ENCODE assay signal across 9 mouse cellular contexts in the genomic region with DNA sequence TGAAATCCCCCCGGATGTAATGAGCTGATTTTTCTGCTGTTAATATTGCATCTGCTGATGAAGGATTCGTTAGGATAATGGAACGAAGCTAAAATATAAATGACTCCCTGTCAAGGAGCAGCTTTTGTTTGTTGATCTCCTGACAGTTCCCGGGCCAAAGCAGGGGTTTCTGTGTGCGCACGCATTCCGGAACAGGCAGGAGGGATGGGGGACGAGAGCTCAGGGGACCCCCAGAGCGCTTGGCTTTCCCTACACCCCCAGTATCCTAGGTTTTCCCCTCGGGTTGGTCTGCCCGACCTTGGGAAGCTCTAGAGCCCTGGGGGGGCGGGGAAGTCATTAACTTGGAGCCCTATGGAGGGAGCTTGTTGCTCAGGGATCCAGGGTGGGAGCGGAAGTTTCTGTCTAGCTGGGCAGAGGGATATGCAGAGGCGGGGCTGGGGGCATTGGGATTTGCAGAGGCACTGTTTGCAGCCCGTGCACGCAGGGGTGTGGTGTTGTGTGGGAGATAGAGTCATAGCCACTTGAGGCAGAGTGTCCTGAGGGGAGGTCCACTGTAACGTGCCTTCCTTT.
A peak's percentile ranks its signal among the peaks of the same experiment; 100 is the strongest.
DNase-seq lines count a peak whose midpoint lies in the region; ATAC-seq and TF ChIP-seq lines count a peak whose summit lies in the region.
"Had no signal": no experiment of that assay in that cellular context is flagged by ENCODE, and none has a peak within 500 bp of the region (broad histone marks: within the 10 kb centered on the region; RNA-seq: fewer than 3 reads in every experiment).

No protein-coding gene starts in this region.

- H3K4me2 ChIP-seq in heart, embryonic 12.5 days, result peak overlapping the region; percentile 35; the same call in 1 of the 2 replicates
- peak overlapping the region; percentile 25 for H3K4me2 ChIP-seq in embryonic facial prominence, embryonic 12.5 days (replicated peaks)
- H3K4me2 ChIP-seq: liver, embryonic 15.5 days had no signal

- no peak for ATAC-seq in heart, embryonic 12.5 days (ENCODE audit: insufficient number of reproducible peaks, low FRiP score)
- ATAC-seq in embryonic facial prominence, embryonic 12.5 days (ENCODE audit: insufficient number of reproducible peaks, insufficient read depth, low FRiP score, low TSS enrichment), result no peak

- H3K36me3 ChIP-seq in heart, embryonic 12.5 days, result no peaks in the 10 kb centered on the region
- H3K36me3 ChIP-seq in E14TG2a.4 (ENCODE audit: insufficient read depth, low read length), result no peaks in the 10 kb centered on the region
- H3K36me3 ChIP-seq in embryonic facial prominence, embryonic 12.5 days, result no peaks in the 10 kb centered on the region
- H3K36me3 ChIP-seq: liver, embryonic 15.5 days had no signal

- TF ChIP-seq CTCF in E14TG2a.4 (conservative IDR thresholded peaks at IDR 0.05; ENCODE audit: low read length), result no peak

- H3K27ac ChIP-seq in heart, embryonic 12.5 days (ENCODE audit: poor library complexity, severe bottlenecking), result peak overlapping the region; percentile 12; the same call in 1 of the 2 replicates
- no peak overlapping the region for H3K27ac ChIP-seq in embryonic facial prominence, embryonic 12.5 days
- H3K27ac ChIP-seq: liver, embryonic 15.5 days had no signal

- peak overlapping the region; percentile 43; the same call in 1 of the 2 replicates for H3K9ac ChIP-seq in heart, embryonic 12.5 days
- no peak overlapping the region for H3K9ac ChIP-seq in embryonic facial prominence, embryonic 12.5 days
- H3K9ac ChIP-seq: liver, embryonic 15.5 days had no signal

- H3K4me1 ChIP-seq in heart, embryonic 12.5 days (replicated peaks), result peaks cover 83% of the 10 kb centered on the region
- peaks cover 59% of the 10 kb centered on the region for H3K4me1 ChIP-seq in E14TG2a.4 (replicated peaks; ENCODE audit: low read depth, low read length)
- H3K4me1 ChIP-seq in embryonic facial prominence, embryonic 12.5 days, result peaks cover 26% of the 10 kb centered on the region

- no peaks in the 10 kb centered on the region for H3K27me3 ChIP-seq in heart, embryonic 12.5 days (replicated peaks)
- H3K27me3 ChIP-seq in E14TG2a.4 (ENCODE audit: insufficient read depth, low read length), result peaks cover 15% of the 10 kb centered on the region
- H3K27me3 ChIP-seq in embryonic facial prominence, embryonic 12.5 days, result peaks cover 95% of the 10 kb centered on the region

- H3K9me3 ChIP-seq in heart, embryonic 12.5 days (replicated peaks), result no peaks in the 10 kb centered on the region
- H3K9me3 ChIP-seq in E14TG2a.4 (ENCODE audit: low read length), result no peaks in the 10 kb centered on the region
- no peaks in the 10 kb centered on the region for H3K9me3 ChIP-seq in embryonic facial prominence, embryonic 12.5 days
- H3K9me3 ChIP-seq: liver, embryonic 15.5 days had no signal

- 29% methylated on average over 17 of the region's 17 CpGs for WGBS in heart, embryonic 12.5 days
- 18% methylated on average over 17 of the region's 17 CpGs for WGBS in embryonic facial prominence, embryonic 12.5 days

- DNase-seq in heart, postnatal 4 days, result no peak
- peak; percentile 84 for DNase-seq in lung, postnatal 10 days
- no peak for DNase-seq in T-cell, adult 2 months (ENCODE audit: low spot score)
- no peak for DNase-seq in right cerebral cortex, postnatal 14 days
- DNase-seq in B cell, adult 2 months, result no peak

- H3K4me3 ChIP-seq in heart, embryonic 12.5 days, result no peak overlapping the region
- peak overlapping the region; percentile 13; the same call in 1 of the 2 replicates for H3K4me3 ChIP-seq in E14TG2a.4 (replicated peaks; ENCODE audit: low read length)
- H3K4me3 ChIP-seq in embryonic facial prominence, embryonic 12.5 days, result no peak overlapping the region
- H3K4me3 ChIP-seq: liver, embryonic 15.5 days had no signal
